In the genomic region with DNA sequence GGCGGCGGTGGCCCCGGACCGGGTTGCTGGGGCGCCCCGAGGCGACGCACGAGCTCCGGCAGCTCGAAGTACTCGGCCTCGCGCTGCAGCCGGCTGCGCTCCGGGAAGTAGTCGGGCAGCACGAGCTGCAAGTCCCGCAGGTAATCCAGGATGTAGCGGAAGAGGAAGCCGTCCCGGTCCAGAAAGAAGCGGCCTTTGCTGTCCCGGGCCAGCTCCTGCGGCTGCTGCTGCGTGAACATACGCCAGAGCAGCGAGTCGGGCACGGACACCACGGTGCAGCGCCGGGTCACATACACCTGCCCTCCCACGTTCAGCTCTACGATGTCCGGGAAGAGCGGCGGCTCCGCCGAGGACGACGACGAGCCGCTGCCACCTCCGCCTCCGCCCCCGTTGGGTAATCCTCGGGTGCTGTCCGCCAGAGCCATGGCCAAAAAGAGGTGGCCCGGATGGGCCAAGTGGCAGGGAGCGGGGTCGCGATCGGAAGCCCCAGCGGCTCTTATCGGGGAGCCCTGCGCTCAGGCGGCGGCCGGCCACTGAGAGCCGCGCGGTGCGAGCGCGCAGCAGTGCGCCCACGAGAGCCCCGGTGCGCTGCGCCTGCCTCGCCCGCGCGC, we compare ENCODE assay signal across 8 mouse cellular contexts. TPM values are rescaled to one million over a fixed set of nuclear protein-coding genes. Genes with fewer than 3 reads are reported as not detected.
A peak's percentile ranks its signal among the peaks of the same experiment; 100 is the strongest.
DNase-seq lines count a peak whose midpoint lies in the region; ATAC-seq and TF ChIP-seq lines count a peak whose summit lies in the region.

No protein-coding gene starts in this region.

- H3K4me3 ChIP-seq in ES-Bruce4 (ENCODE audit: low read depth, low read length) = peak overlapping the region; percentile 61
- H3K4me3 ChIP-seq in kidney, adult 2 months (ENCODE audit: insufficient read depth, low read depth, low read length) = peak overlapping the region; percentile 68
- H3K4me3 ChIP-seq in limb, embryonic 11.5 days (ENCODE audit: low read depth, low read length) = peak overlapping the region; percentile 62
- H3K4me3 ChIP-seq in neural tube, embryonic 14.5 days (ENCODE audit: low read depth, low read length) = peak overlapping the region; percentile 77

- no peak overlapping the region for H3K27ac ChIP-seq in ES-Bruce4 (ENCODE audit: insufficient read depth, low read length)
- peak overlapping the region; percentile 51 for H3K27ac ChIP-seq in kidney, adult 2 months (ENCODE audit: insufficient read depth, low read depth, low read length)
- peak overlapping the region; percentile 73; the same call in 1 of the 2 replicates for H3K27ac ChIP-seq in limb, embryonic 11.5 days (replicated peaks; ENCODE audit: low read depth, low read length)
- H3K27ac ChIP-seq in neural tube, embryonic 14.5 days (ENCODE audit: low read depth, low read length) = peak overlapping the region; percentile 72

- under 1% methylated on average over 75 of the region's 76 CpGs for whole genome bisulfite sequencing in kidney, adult 2 months
- under 1% methylated on average over 76 of the region's 76 CpGs for WGBS in limb, embryonic 11.5 days
- under 1% methylated on average over 65 of the region's 76 CpGs for WGBS in neural tube, embryonic 14.5 days

- peak; percentile 81 to 86 for DNase-seq in B cell, adult 2 months
- peak; percentile 51 for DNase-seq in embryo, embryonic 10 days (ENCODE audit: low spot score)
- DNase-seq in heart, adult 9 months (ENCODE audit: low spot score in 2 of 2) = peak; percentile 65 to 86
- peak; percentile 63 for DNase-seq in kidney, adult 2 months
- peak; percentile 73 for DNase-seq in limb, embryonic 11.5 days (ENCODE audit: low spot score)

- H3K9ac ChIP-seq in ES-Bruce4 (ENCODE audit: low read depth, poor library complexity, severe bottlenecking) = peak overlapping the region; percentile 71
- peak overlapping the region; percentile 82 for H3K9ac ChIP-seq in limb, embryonic 11.5 days (ENCODE audit: low read length)
- peak overlapping the region; percentile 76 for H3K9ac ChIP-seq in neural tube, embryonic 14.5 days (replicated peaks; ENCODE audit: low read depth, low read length)

- TF ChIP-seq POLR2A in ES-Bruce4 (IDR thresholded peaks at IDR 0.05; ENCODE audit: insufficient read depth, low read length) = no peak
- TF ChIP-seq POLR2A in kidney, adult 2 months (IDR thresholded peaks at IDR 0.05; ENCODE audit: low read depth, low read length) = peak; percentile 85

- no peaks in the 10 kb centered on the region for H3K9me3 ChIP-seq in ES-Bruce4 (replicated peaks; ENCODE audit: control insufficient read depth, insufficient read depth, low read length, poor library complexity, severe bottlenecking)
- no peaks in the 10 kb centered on the region for H3K9me3 ChIP-seq in limb, embryonic 11.5 days (ENCODE audit: control insufficient read depth, low read length)
- no peaks in the 10 kb centered on the region for H3K9me3 ChIP-seq in neural tube, embryonic 14.5 days (ENCODE audit: control insufficient read depth, low read length)

- H3K4me1 ChIP-seq in ES-Bruce4 (ENCODE audit: control insufficient read depth, insufficient read depth, low read length) = no peaks in the 10 kb centered on the region
- H3K4me1 ChIP-seq in kidney, adult 2 months (ENCODE audit: control insufficient read depth, insufficient read depth, low read length) = no peaks in the 10 kb centered on the region
- 0 out of 2 replicates have a peak, but pooled peaks cover 3% of the 10 kb centered on the region for H3K4me1 ChIP-seq in limb, embryonic 11.5 days (ENCODE audit: control insufficient read depth, insufficient read depth, low read length)
- peaks cover 4% of the 10 kb centered on the region; the same call in 1 of the 2 replicates for H3K4me1 ChIP-seq in neural tube, embryonic 14.5 days (ENCODE audit: control insufficient read depth, insufficient read depth, low read length)

- TF ChIP-seq CTCF in ES-Bruce4 (IDR thresholded peaks at IDR 0.05; ENCODE audit: low read depth, low read length) = no peak
- TF ChIP-seq CTCF in kidney, adult 2 months (conservative IDR thresholded peaks at IDR 0.05; ENCODE audit: insufficient read depth, insufficient read length, low read depth, low read length) = no peak

- no peak for TF ChIP-seq EP300 in ES-Bruce4 (IDR thresholded peaks at IDR 0.05; ENCODE audit: insufficient read depth, low read depth, low read length)

- H3K27me3 ChIP-seq in ES-Bruce4 (ENCODE audit: control insufficient read depth, insufficient read depth, low read length, poor library complexity, severe bottlenecking) = peaks cover 6% of the 10 kb centered on the region
- no peaks in the 10 kb centered on the region for H3K27me3 ChIP-seq in kidney, adult 2 months (replicated peaks; ENCODE audit: control insufficient read depth, insufficient read depth, low read length)
- H3K27me3 ChIP-seq in limb, embryonic 11.5 days (ENCODE audit: control insufficient read depth, insufficient read depth, low read length) = no peaks in the 10 kb centered on the region
- no peaks in the 10 kb centered on the region for H3K27me3 ChIP-seq in neural tube, embryonic 14.5 days (ENCODE audit: control insufficient read depth, insufficient read depth, low read length)

- H3K4me2 ChIP-seq in limb, embryonic 11.5 days (ENCODE audit: low read depth, severe bottlenecking) = peak overlapping the region; percentile 95
- peak overlapping the region; percentile 89 for H3K4me2 ChIP-seq in neural tube, embryonic 14.5 days (ENCODE audit: low read depth, low read length)

- peak; percentile 45 for ATAC-seq in limb, embryonic 11.5 days (ENCODE audit: insufficient number of reproducible peaks, low FRiP score, low TSS enrichment, low read depth)
- ATAC-seq in neural tube, embryonic 14.5 days (ENCODE audit: low read depth) = peak; percentile 63; the same call in 1 of the 2 replicates
- ATAC-seq in erythroid progenitor cell, adult 5-6 weeks (replicated peaks; ENCODE audit: low FRiP score, poor library complexity, severe bottlenecking) = no peak

- no peaks in the 10 kb centered on the region for H3K36me3 ChIP-seq in ES-Bruce4 (ENCODE audit: control insufficient read depth, insufficient read depth, low read length, poor library complexity, severe bottlenecking)
- H3K36me3 ChIP-seq in kidney, adult 2 months (ENCODE audit: control insufficient read depth, insufficient read depth, low read length) = no peaks in the 10 kb centered on the region
- no peaks in the 10 kb centered on the region for H3K36me3 ChIP-seq in limb, embryonic 11.5 days (ENCODE audit: control insufficient read depth, insufficient read depth, low read length)
- H3K36me3 ChIP-seq in neural tube, embryonic 14.5 days (ENCODE audit: control insufficient read depth, insufficient read depth, low read length) = no peaks in the 10 kb centered on the region

RNA-seq across cellular contexts. Expression of gene Kctd12, which starts 0.3 kb away (rescaled TPM):
- polyA plus RNA-seq in ES-Bruce4 (2011; ENCODE audit: insufficient read depth, insufficient read length, low read depth, missing spikeins) = 1.7 and 2.2 TPM in 2 replicates
- polyA plus RNA-seq in kidney, adult 2 months (2012; rRNA removed) = 16.7 and 17.8 TPM in 2 replicates
- polyA plus RNA-seq in limb, embryonic 11.5 days (2014; fragmentation: Nextera tagmentation; extraction: Ambion mirVana) = 22.8 and 24.7 TPM in 2 replicates
- polyA plus RNA-seq in neural tube, embryonic 14.5 days (2014; fragmentation: Nextera tagmentation; extraction: Ambion mirVana) = 21.2 and 24.5 TPM in 2 replicates
- 62.3 and 67.9 TPM in 2 replicates for total RNA-seq in erythroid progenitor cell, adult 5-6 weeks (2015; ENCODE audit: low replicate concordance)
- total RNA-seq in erythroid progenitor cell, adult 5-6 weeks (2017; ENCODE audit: low replicate concordance) = 19.2 and 20.5 TPM in 2 replicates
